Mouse (Mus musculus) stomach, postnatal 0 days (tissue): Measurements from ENCODE around the gene Rnf157. TPM values are rescaled to one million over a fixed set of nuclear protein-coding genes. Genes with fewer than 3 reads are reported as not detected.
A peak's percentile ranks its signal among the peaks of the same experiment; 100 is the strongest.

Experiments
- ATAC-seq: fragments of 200-750 bp; cut with Nextera tagmentation; 2 replicates; pipeline ENCODE4 v1.8.0; 2017; ENCODE audit not compliant: low FRiP score, low TSS enrichment
- DNase-seq: peaks from one replicate; pipeline ENCODE4 v3.0.0-alpha.2; 2016; ENCODE audit warnings: low spot score
- H3K27ac ChIP-seq: fragments of 300-500 bp; sonication (generic); replicated peaks from 2 replicates; pipeline ENCODE4 v1.5.1; 2014; ENCODE audit warnings: mild to moderate bottlenecking, control low read depth
- H3K27me3 ChIP-seq: fragments of 300-500 bp; sonication (generic); 2 replicates; pipeline ENCODE4 v1.6.1; 2014; ENCODE audit warnings: low read length; ENCODE audit not compliant: control insufficient read depth, insufficient read depth
- H3K36me3 ChIP-seq: fragments of 300-500 bp; sonication (generic); 2 replicates; pipeline ENCODE4 v1.6.1; 2014; ENCODE audit warnings: low read length, mixed read lengths; ENCODE audit not compliant: control insufficient read depth, insufficient read depth
- H3K4me1 ChIP-seq: fragments of 300-500 bp; sonication (generic); replicated peaks from 2 replicates; pipeline ENCODE4 v1.6.1; 2014; ENCODE audit warnings: antibody characterized with exemption; ENCODE audit not compliant: control insufficient read depth, insufficient read depth
- H3K4me2 ChIP-seq: fragments of 300-500 bp; sonication (generic); replicated peaks from 2 replicates; pipeline ENCODE4 v1.6.1; 2014; ENCODE audit warnings: low read depth, mild to moderate bottlenecking, control low read depth, moderate library complexity
- H3K4me3 ChIP-seq: fragments of 300-500 bp; sonication (generic); 2 replicates; pipeline ENCODE4 v1.5.1; 2014; ENCODE audit warnings: low read depth, low read length, control low read depth
- H3K9ac ChIP-seq: fragments of 300-500 bp; sonication (generic); 2 replicates; pipeline ENCODE4 v1.6.1; 2014; ENCODE audit warnings: mild to moderate bottlenecking, low read length, control low read depth, mixed read lengths
- H3K9me3 ChIP-seq: fragments of 300-500 bp; sonication (generic); 2 replicates; pipeline ENCODE4 v1.6.1; 2016; ENCODE audit warnings: low read length; ENCODE audit not compliant: control insufficient read depth
- CTCF ChIP-seq: IDR thresholded peaks from 2 replicates; pipeline ENCODE4 v1.5.1; 2016; ENCODE audit warnings: antibody characterized with exemption, low read depth, mild to moderate bottlenecking, moderate library complexity
- EP300 ChIP-seq: optimal IDR thresholded peaks from 2 replicates; pipeline ENCODE3; 2016; ENCODE audit warnings: antibody characterized with exemption
- WGBS: fragments of 180-500 bp; shearing (Covaris S2); extraction: QIAGEN DNeasy Blood & Tissue Kit; methylation state at CpG from one replicate; pipeline ENCODE4 v1.1.7; 2014; 5-methylcytosine and 5-hydroxymethylcytosine counted together
- polyA plus RNA-seq: library from polyadenylated mRNA; unstranded; fragments of >200 nt; fragmentation: Nextera tagmentation; extraction: Ambion mirVana; gene quantifications from 2 replicates; pipeline ENCODE4 v1.2.1, GENCODE M21; 2015

Rnf157 gene
- polyA plus RNA-seq: 2.8 and 3.0 TPM in 2 replicates

- Histone ChIP-seq H3K27me3 (no peaks in the 10 kb centered on the region), H3K36me3 (no peaks in the 10 kb centered on the region), H3K9me3 (no peaks in the 10 kb centered on the region), H3K4me1 (0 out of 2 replicates have a peak, but pooled peaks cover 2% of the 10 kb centered on the region), H3K9ac (peak within 1 kb of the TSS; percentile 73), H3K4me2 (peak within 1 kb of the TSS; percentile 95), H3K27ac (no peak within 1 kb of the TSS), H3K4me3 (peak within 1 kb of the TSS; percentile 62)
- ATAC-seq: peak; percentile 81
- DNase-seq: peak; percentile 64
- TF ChIP-seq CTCF: no peak
- TF ChIP-seq EP300: no peak
- 3% methylated on average over 64 of the region's 82 CpGs for WGBS
Observed at GRCm38 (mm10) chr11:116412904-116413630, at the start of gene Rnf157. TSS of gene Rnf157 (minus strand) at chr11:116413032.

DNA sequence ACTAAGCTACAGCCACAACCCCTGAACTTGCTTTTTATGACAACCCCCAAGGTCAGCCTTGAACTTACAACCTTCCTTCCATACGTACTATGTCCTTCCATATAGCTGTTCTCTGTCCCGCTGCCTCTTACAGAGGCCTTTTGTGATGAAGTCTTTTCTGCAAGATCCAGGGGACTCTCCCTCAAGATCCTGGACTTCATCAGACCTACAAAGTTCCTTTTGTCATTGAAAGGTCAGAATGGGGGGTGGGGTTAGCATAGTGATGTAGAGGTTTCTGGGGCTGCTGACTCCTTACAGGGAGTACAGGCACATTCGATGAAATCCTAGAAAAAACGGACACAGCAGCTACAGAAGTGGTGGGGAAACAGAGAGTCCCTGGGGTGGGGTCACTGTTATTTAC, 47.0 kb upstream of the Rnf157 start:
- DNase-seq: no peak

GRCm38 (mm10) chr11:116456234-116456633, 43.4 kb upstream of the Rnf157 start:
- Histone ChIP-seq H3K4me3 (no peak overlapping the region), H3K9ac (no peak overlapping the region), H3K4me1 (no peaks in the 10 kb centered on the region), H3K27ac (no peak overlapping the region), H3K36me3 (no peaks in the 10 kb centered on the region), H3K9me3 (no peaks in the 10 kb centered on the region), H3K4me2 (no peak overlapping the region), H3K27me3 (no peaks in the 10 kb centered on the region)
- ATAC-seq (no peak), DNase-seq (no peak)
- WGBS: 69% methylated on average over 8 of the region's 8 CpGs
- TF ChIP-seq CTCF (no peak), EP300 (no peak)

More for the DNA sequence above, 47.0 kb upstream of the Rnf157 start:
- Histone ChIP-seq H3K4me1 (no peaks in the 10 kb centered on the region), H3K27me3 (no peaks in the 10 kb centered on the region), H3K9me3 (no peaks in the 10 kb centered on the region), H3K27ac (no peak overlapping the region), H3K4me2 (no peak overlapping the region), H3K4me3 (no peak overlapping the region), H3K36me3 (no peaks in the 10 kb centered on the region), H3K9ac (no peak overlapping the region)
- no peak for TF ChIP-seq EP300
- TF ChIP-seq CTCF: no peak
- ATAC-seq: no peak
- 69% methylated on average over 4 of the region's 4 CpGs for WGBS

GRCm38 (mm10) chr11:116453889-116454288, 41.1 kb upstream of the Rnf157 start:
- ATAC-seq (no peak), DNase-seq (no peak)
- Histone ChIP-seq H3K9me3 (no peaks in the 10 kb centered on the region), H3K4me1 (no peaks in the 10 kb centered on the region), H3K27me3 (no peaks in the 10 kb centered on the region), H3K27ac (no peak overlapping the region), H3K4me2 (no peak overlapping the region), H3K36me3 (no peaks in the 10 kb centered on the region), H3K4me3 (no peak overlapping the region), H3K9ac (no peak overlapping the region)
- WGBS: 81% methylated on average over 10 of the region's 10 CpGs
- no peak for TF ChIP-seq CTCF

DNA sequence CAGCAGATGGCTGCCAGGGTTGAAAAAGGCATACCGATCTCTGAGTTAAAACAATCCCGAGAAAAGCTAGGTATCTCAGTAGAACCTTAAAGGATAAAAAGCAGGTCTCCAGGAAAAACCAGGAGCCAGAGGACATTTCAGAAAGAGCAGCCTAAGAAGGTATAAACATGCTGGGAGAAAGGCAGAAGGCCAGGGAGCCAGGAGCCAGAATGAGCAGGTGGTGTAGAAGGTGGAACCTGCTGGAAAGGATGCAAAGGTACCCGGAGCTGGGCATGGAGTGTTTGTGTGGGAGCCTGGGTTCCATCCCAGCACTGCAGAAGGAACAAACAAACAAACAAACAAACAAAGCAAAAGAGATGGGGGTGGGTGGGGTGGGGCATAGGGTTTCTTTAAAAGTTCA, 36.5 kb upstream of the Rnf157 start:
- Histone ChIP-seq H3K9me3 (no peaks in the 10 kb centered on the region), H3K4me3 (no peak overlapping the region), H3K9ac (no peak overlapping the region), H3K4me1 (no peaks in the 10 kb centered on the region), H3K27ac (no peak overlapping the region), H3K36me3 (no peaks in the 10 kb centered on the region), H3K27me3 (no peaks in the 10 kb centered on the region), H3K4me2 (no peak overlapping the region)
- DNase-seq: no peak
- TF ChIP-seq CTCF: no peak
- TF ChIP-seq EP300: no peak
- 97% methylated on average over 3 of the region's 3 CpGs for WGBS
- no peak for ATAC-seq

GRCm38 (mm10) chr11:116447822-116448221, 35.0 kb upstream of the Rnf157 start:
- Histone ChIP-seq H3K4me1 (no peaks in the 10 kb centered on the region), H3K27ac (no peak overlapping the region), H3K9me3 (no peaks in the 10 kb centered on the region), H3K27me3 (no peaks in the 10 kb centered on the region), H3K4me3 (no peak overlapping the region), H3K36me3 (no peaks in the 10 kb centered on the region), H3K4me2 (no peak overlapping the region), H3K9ac (no peak overlapping the region)
- TF ChIP-seq EP300 (no peak), CTCF (peak; percentile 58)
- no peak for ATAC-seq
- 80% methylated on average over 5 of the region's 5 CpGs for WGBS
- no peak for DNase-seq
